Mouse (Mus musculus) cerebellum, adult 9-11 months (tissue): ENCODE results near the gene Lca5.

Source experiments
- DNase-seq: peaks from one replicate; pipeline ENCODE4 v3.0.0; 2022

Lca5 gene

GRCm38 (mm10) chr9:83389570-83389969, 51.4 kb downstream of the Lca5 start:
- DNase-seq: no peak

GRCm38 (mm10) chr9:83386264-83386855, 54.6 kb downstream of the Lca5 start:
- DNase-seq: no peak

- DNase-seq: no peak
Measured at GRCm38 (mm10) chr9:83385301-83385700, 55.6 kb downstream of the Lca5 start.

- no peak for DNase-seq
Measured at GRCm38 (mm10) chr9:83383235-83383634, 57.7 kb downstream of the Lca5 start.

- no peak for DNase-seq
Measured at GRCm38 (mm10) chr9:83382775-83383174, 58.2 kb downstream of the Lca5 start.

GRCm38 (mm10) chr9:83381317-83381716, 59.6 kb downstream of the Lca5 start:
- no peak for DNase-seq

- DNase-seq: no peak
Measured at GRCm38 (mm10) chr9:83379661-83380060, 61.3 kb downstream of the Lca5 start.

- DNase-seq: no peak
Measured at GRCm38 (mm10) chr9:83377132-83377531, 63.8 kb downstream of the Lca5 start.

GRCm38 (mm10) chr9:83375522-83376176, 65.3 kb downstream of the Lca5 start:
- no peak for DNase-seq

- no peak for DNase-seq
Measured at GRCm38 (mm10) chr9:83370907-83371306, 70.0 kb downstream of the Lca5 start.

- no peak for DNase-seq
Measured at GRCm38 (mm10) chr9:83368234-83368633, 72.7 kb downstream of the Lca5 start.

GRCm38 (mm10) chr9:83355802-83356201, 85.1 kb downstream of the Lca5 start:
- DNase-seq: no peak

GRCm38 (mm10) chr9:83353316-83353715, 87.6 kb downstream of the Lca5 start:
- no peak for DNase-seq

- DNase-seq: no peak
Measured at GRCm38 (mm10) chr9:83351171-83351570, 89.8 kb downstream of the Lca5 start.

GRCm38 (mm10) chr9:83350613-83351012, 90.3 kb downstream of the Lca5 start:
- no peak for DNase-seq

- no peak for DNase-seq
Measured at GRCm38 (mm10) chr9:83349905-83350304, 91.0 kb downstream of the Lca5 start.

GRCm38 (mm10) chr9:83349504-83349903, 91.4 kb downstream of the Lca5 start:
- DNase-seq: no peak

- no peak for DNase-seq
Measured at GRCm38 (mm10) chr9:83347521-83347920, 93.4 kb downstream of the Lca5 start.

- no peak for DNase-seq
Measured at GRCm38 (mm10) chr9:83342491-83343370, 98.2 kb downstream of the Lca5 start.
